In genomic region chr16:52031091-52031689, GRCm38 (mm10) we compare ENCODE assay signal across 8 mouse cellular contexts. TPM values are rescaled to one million over a fixed set of nuclear protein-coding genes. Genes with fewer than 3 reads are reported as not detected.
DNase-seq lines count a peak whose midpoint lies in the region; ATAC-seq lines count a peak whose summit lies in the region.

Cblb (plus strand) TSS chr16:52031225.

- H3K4me3 ChIP-seq in hindbrain, embryonic 16.5 days (ENCODE audit: low read length) = peak within 1 kb of the TSS; percentile 72
- H3K4me3 ChIP-seq in macrophage (ENCODE audit: inconsistent target) = peak within 1 kb of the TSS; percentile 71

- peak within 1 kb of the TSS; percentile 94 for H3K27ac ChIP-seq in hindbrain, embryonic 16.5 days (ENCODE audit: low read depth, low read length)
- peak within 1 kb of the TSS; percentile 86 for H3K27ac ChIP-seq in macrophage

- peak within 1 kb of the TSS; percentile 83 for H3K9ac ChIP-seq in hindbrain, embryonic 16.5 days (ENCODE audit: low read depth, low read length)

- H3K4me1 ChIP-seq in hindbrain, embryonic 16.5 days (ENCODE audit: control insufficient read depth, insufficient read depth, low read depth, low read length) = peaks cover 19% of the 10 kb centered on the region

- H3K79me2 ChIP-seq in macrophage (ENCODE audit: inconsistent target) = peaks cover 46% of the 10 kb centered on the region

- ATAC-seq in hindbrain, embryonic 16.5 days = peak; percentile 99

- WGBS in hindbrain, embryonic 16.5 days = under 1% methylated on average over 38 of the region's 38 CpGs
- WGBS in macrophage (ENCODE audit: missing documents) = 0% methylated on average over 31 of the region's 38 CpGs

- H3K9me3 ChIP-seq in hindbrain, embryonic 16.5 days (ENCODE audit: control insufficient read depth, low read length) = no peaks in the 10 kb centered on the region

- H3K27me3 ChIP-seq in hindbrain, embryonic 16.5 days (replicated peaks; ENCODE audit: control insufficient read depth, insufficient read depth, low read length) = no peaks in the 10 kb centered on the region

- peak; percentile 97 for DNase-seq in T-cell, adult 2 months (ENCODE audit: low spot score)
- peak; percentile 94 to 96 for DNase-seq in cerebellum, postnatal 36 days
- DNase-seq in gastrocnemius, adult 18-20 months (ENCODE audit: low spot score) = peak; percentile 99
- DNase-seq in left cerebral cortex, adult 18-20 months (ENCODE audit: low spot score in 2 of 2) = peak; percentile 94 to 98
- DNase-seq in right cerebral cortex, adult 18-20 months = peak; percentile 98
- peak; percentile 93 for DNase-seq in urinary bladder, postnatal 10 days (ENCODE audit: low spot score)

- H3K36me3 ChIP-seq in hindbrain, embryonic 16.5 days (ENCODE audit: control insufficient read depth, insufficient read depth, low read length) = 0 out of 2 replicates have a peak, but pooled peaks cover 2% of the 10 kb centered on the region
- H3K36me3 ChIP-seq in macrophage (ENCODE audit: inconsistent target) = no peaks in the 10 kb centered on the region

- H3K4me2 ChIP-seq in hindbrain, embryonic 16.5 days (ENCODE audit: low read length) = peak within 1 kb of the TSS; percentile 76

RNA-seq across cellular contexts. Expression of gene Cblb, which starts in this region (rescaled TPM):
- 10 to 100 TPM; 12.8 to 14.1 TPM for total RNA-seq in gastrocnemius, adult 18-20 months (2021)
- 8.0 and 11.3 TPM in 2 replicates for polyA plus RNA-seq in hindbrain, embryonic 16.5 days (2015; fragmentation: Nextera tagmentation; extraction: Ambion mirVana)
- total RNA-seq in left cerebral cortex, adult 18-20 months (2021) = 10 to 100 TPM; 18.6 to 19.4 TPM
- 100 to 1,000 TPM in 25 of 26 experiments, 10 to 100 TPM in 1; 92.5 to 359 (median 198) TPM for total RNA-seq in macrophage (2018; cell fraction: chromatin; rRNA removed)
- 10 to 100 TPM; 26.4 to 76.5 (median 50.1) TPM for total RNA-seq in macrophage (2018; cell fraction: cytosol; rRNA removed)
- total RNA-seq in macrophage (2018; cell fraction: nucleus; rRNA removed) = 100 to 1,000 TPM in 25 of 26 experiments, 10 to 100 TPM in 1; 67.6 to 284 (median 142) TPM
- polyA plus RNA-seq in macrophage (2018) = 30.7 to 36.8 TPM (median 33.5 TPM) in 3 replicates

Comparison
In these comparisons a context has a peak if more than half of its experiments do, and no peak if none do; other contexts are left out.
1. Peak in every context shown above with its lines: DNase-seq, ATAC-seq, H3K4me3 ChIP-seq and H3K27ac ChIP-seq.